Mouse (Mus musculus): ENCODE data around the gene Errfi1.

- no peak for TF ChIP-seq SMC3 (IDR thresholded peaks at IDR 0.05; ENCODE audit: low read depth, low read length)
- no peak for TF ChIP-seq CTCF (IDR thresholded peaks at IDR 0.05 in 2 of 3, conservative IDR thresholded peaks at IDR 0.05 in 1 of 3; ENCODE audit: control insufficient read depth in 1 of 3, insufficient read depth in 1 of 3, low read depth in 2 of 3, low read length in 3 of 3, poor library complexity in 1 of 3, severe bottlenecking in 1 of 3)
- no peak for TF ChIP-seq GABPA (IDR thresholded peaks at IDR 0.05; ENCODE audit: low read depth, low read length)
- no peak for TF ChIP-seq JUND (IDR thresholded peaks at IDR 0.05; ENCODE audit: low read depth, low read length)
- TF ChIP-seq CHD2 (IDR thresholded peaks at IDR 0.05; ENCODE audit: low read length) = peak; percentile 20; the same call in 1 of the 2 replicates
- peak; percentile 78 to 88 for TF ChIP-seq POLR2A (IDR thresholded peaks at IDR 0.05; ENCODE audit: control insufficient read depth in 1 of 2, insufficient read depth in 1 of 2, low read depth in 1 of 2, low read length in 2 of 2, poor library complexity in 1 of 2)
Observed at GRCm38 (mm10) chr4:150909451-150910156, 55.9 kb downstream of the Errfi1 start.
